Mouse (Mus musculus) limb, embryonic 11.5 days (tissue): ENCODE data around the gene Tst. TPM values are rescaled to one million over a fixed set of nuclear protein-coding genes. Genes with fewer than 3 reads are reported as not detected.
A peak's percentile ranks its signal among the peaks of the same experiment; 100 is the strongest.

ENCODE experiments used
- ATAC-seq: fragments of 200-750 bp; cut with Nextera tagmentation; 2 replicates; pipeline ENCODE4 v1.8.0; 2017; ENCODE audit warnings: low read depth; ENCODE audit not compliant: insufficient number of reproducible peaks, low FRiP score, low TSS enrichment
- DNase-seq: peaks from one replicate; pipeline ENCODE4 v3.0.0-alpha.2; 2015; ENCODE audit warnings: low spot score
- H3K27ac ChIP-seq: fragments of 300-500 bp; sonication (generic); replicated peaks from 2 replicates; pipeline ENCODE4 v1.5.1; 2014; ENCODE audit warnings: low read depth, mild to moderate bottlenecking, low read length
- H3K27me3 ChIP-seq: fragments of 300-500 bp; sonication (generic); 2 replicates; pipeline ENCODE4 v1.6.1; 2014; ENCODE audit warnings: mild to moderate bottlenecking, low read length, mixed read lengths; ENCODE audit not compliant: control insufficient read depth, insufficient read depth
- H3K36me3 ChIP-seq: fragments of 300-500 bp; sonication (generic); 2 replicates; pipeline ENCODE4 v1.6.1; 2014; ENCODE audit warnings: mild to moderate bottlenecking, low read length, moderate library complexity, mixed read lengths; ENCODE audit not compliant: control insufficient read depth, insufficient read depth
- H3K4me1 ChIP-seq: fragments of 300-500 bp; sonication (generic); 2 replicates; pipeline ENCODE4 v1.6.1; 2014; ENCODE audit warnings: low read length, mixed read lengths; ENCODE audit not compliant: control insufficient read depth, insufficient read depth
- H3K4me2 ChIP-seq: fragments of 300-500 bp; sonication (generic); 2 replicates; pipeline ENCODE4 v1.6.1; 2014; ENCODE audit warnings: low read depth, mild to moderate bottlenecking, moderate library complexity; ENCODE audit not compliant: severe bottlenecking
- H3K4me3 ChIP-seq: fragments of 300-500 bp; sonication (generic); 2 replicates; pipeline ENCODE4 v1.5.1; 2014; ENCODE audit warnings: low read depth, low read length
- H3K9ac ChIP-seq: fragments of 300-500 bp; sonication (generic); 2 replicates; pipeline ENCODE4 v1.6.1; 2014; ENCODE audit warnings: mild to moderate bottlenecking, low read length
- H3K9me3 ChIP-seq: fragments of 300-500 bp; sonication (generic); 2 replicates; pipeline ENCODE4 v1.6.1; 2016; ENCODE audit warnings: low read length; ENCODE audit not compliant: control insufficient read depth
- WGBS: fragments of 180-500 bp; shearing (Covaris S2); extraction: QIAGEN DNeasy Blood & Tissue Kit; methylation state at CpG from one replicate; pipeline ENCODE4 v1.1.7; 2014; 5-methylcytosine and 5-hydroxymethylcytosine counted together
- polyA plus RNA-seq: library from polyadenylated mRNA; unstranded; fragments of >200 nt; fragmentation: Nextera tagmentation; extraction: Ambion mirVana; gene quantifications from 2 replicates; pipeline ENCODE4 v1.2.1, GENCODE M21; 2014

Gene Tst
- polyA plus RNA-seq, 1 experiment from 2014 or later = 7.8 TPM

- Histone ChIP-seq H3K9ac (no peak overlapping the region), H3K27me3 (no peaks in the 10 kb centered on the region), H3K9me3 (no peaks in the 10 kb centered on the region), H3K4me3 (no peak overlapping the region), H3K36me3 (no peaks in the 10 kb centered on the region), H3K27ac (no peak overlapping the region), H3K4me2 (no peak overlapping the region), H3K4me1 (no peaks in the 10 kb centered on the region)
- DNase-seq (peak; percentile 27), ATAC-seq (no peak)
- WGBS = 0% methylated on average over 1 of the region's 1 CpGs
These were observed 50.7 kb downstream of the Tst start for GRCm38 (mm10) chr15:78354958-78355357.

- Histone ChIP-seq H3K4me2 (no peak overlapping the region), H3K9ac (no peak overlapping the region), H3K9me3 (no peaks in the 10 kb centered on the region), H3K27ac (no peak overlapping the region), H3K36me3 (no peaks in the 10 kb centered on the region), H3K4me3 (no peak overlapping the region), H3K4me1 (no peaks in the 10 kb centered on the region), H3K27me3 (no peaks in the 10 kb centered on the region)
- DNase-seq = no peak
- WGBS = 66% methylated on average over 3 of the region's 3 CpGs
- ATAC-seq = no peak
These were observed 54.0 kb downstream of the Tst start for GRCm38 (mm10) chr15:78351586-78352165.

Other genes with a start within 250 kb of the Tst start
- gene Ift27, start 231.8 kb downstream of the Tst start, polyA plus RNA-seq = 111 and 119 TPM in 2 replicates
- gene Pvalb, start 199.5 kb downstream of the Tst start, polyA plus RNA-seq = 4.6 and 5.1 TPM in 2 replicates
- 4.8 and 6.3 TPM in 2 replicates for gene Ncf4, start 161.1 kb downstream of the Tst start, polyA plus RNA-seq
- 0.33 and 0.39 TPM in 2 replicates for gene Csf2rb2, start 100.2 kb downstream of the Tst start, polyA plus RNA-seq
- gene Csf2rb, start 80.2 kb downstream of the Tst start, polyA plus RNA-seq = 1.3 and 1.5 TPM in 2 replicates
- gene Tex33, start 10.0 kb downstream of the Tst start, polyA plus RNA-seq = not detected in 2 replicates
- gene Mpst, start 509 bp upstream of the Tst start, polyA plus RNA-seq = 1.7 and 2.3 TPM in 2 replicates
- 37.9 and 43.4 TPM in 2 replicates for gene Kctd17, start 22.7 kb upstream of the Tst start, polyA plus RNA-seq
- 0.27 TPM in 1 of 2 replicates, not detected in the other for gene Tmprss6, start 62.7 kb upstream of the Tst start, polyA plus RNA-seq
- not detected in 2 replicates for gene Il2rb, start 89.4 kb upstream of the Tst start, polyA plus RNA-seq
- gene C1qtnf6, start 125.5 kb upstream of the Tst start, polyA plus RNA-seq = 17.5 and 18.9 TPM in 2 replicates
- gene Sstr3, start 138.8 kb upstream of the Tst start, polyA plus RNA-seq = not detected in 2 replicates
- 5.9 and 6.8 TPM in 2 replicates for gene Rac2, start 166.9 kb upstream of the Tst start, polyA plus RNA-seq
- 1.5 and 2.5 TPM in 2 replicates for gene Cyth4, start 191.1 kb upstream of the Tst start, polyA plus RNA-seq